Mouse (Mus musculus) right cerebral cortex, adult 2 months (tissue): Measurements from ENCODE around the gene Cacna1b.

Experiments used
- DNase-seq, 2 experiments: peaks; one replicate each; pipeline ENCODE4 v3.0.0; 2021 to 2022; ENCODE audit warnings: low spot score in 2 of 2

Cacna1b gene

DNA sequence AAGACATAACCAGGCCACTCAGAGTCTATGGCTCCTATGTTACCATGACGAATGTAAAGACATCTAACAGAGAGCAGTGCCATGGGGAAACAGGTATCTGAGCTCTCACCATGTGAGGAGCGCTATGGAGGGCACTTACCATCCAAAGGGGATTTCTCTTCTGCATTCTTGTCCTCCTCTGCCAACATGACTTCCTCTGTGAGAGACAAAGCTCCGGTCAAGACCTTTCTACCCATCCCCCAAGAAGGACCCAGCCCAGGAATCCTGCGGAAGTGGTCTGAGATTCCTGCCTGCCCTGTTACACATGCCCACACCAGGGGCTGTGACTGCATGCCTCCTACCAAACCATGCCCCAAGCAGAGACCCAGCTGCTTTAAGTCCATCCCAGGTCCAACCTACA is 44.0 kb downstream of the Cacna1b start:
- no peak for DNase-seq

DNA sequence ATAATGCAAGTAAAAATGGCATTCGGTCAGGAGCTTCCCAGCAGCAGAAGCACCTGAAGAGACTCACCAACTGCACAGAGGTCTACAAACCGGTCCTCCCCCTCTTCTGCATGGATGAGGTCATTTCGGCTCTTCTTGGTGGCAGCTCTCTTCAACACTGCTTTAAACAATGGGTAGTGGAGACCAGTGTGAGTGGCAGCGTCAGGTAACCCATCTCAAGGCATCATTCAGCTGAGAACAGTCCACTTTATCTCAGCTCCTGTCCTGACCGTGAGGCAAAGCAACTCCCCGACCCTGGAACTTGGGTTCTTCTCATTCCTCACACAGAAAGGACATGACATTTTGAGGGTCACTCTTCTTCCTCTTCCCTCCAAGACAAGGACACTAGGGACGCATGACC is 45.0 kb downstream of the Cacna1b start:
- no peak for DNase-seq

DNA sequence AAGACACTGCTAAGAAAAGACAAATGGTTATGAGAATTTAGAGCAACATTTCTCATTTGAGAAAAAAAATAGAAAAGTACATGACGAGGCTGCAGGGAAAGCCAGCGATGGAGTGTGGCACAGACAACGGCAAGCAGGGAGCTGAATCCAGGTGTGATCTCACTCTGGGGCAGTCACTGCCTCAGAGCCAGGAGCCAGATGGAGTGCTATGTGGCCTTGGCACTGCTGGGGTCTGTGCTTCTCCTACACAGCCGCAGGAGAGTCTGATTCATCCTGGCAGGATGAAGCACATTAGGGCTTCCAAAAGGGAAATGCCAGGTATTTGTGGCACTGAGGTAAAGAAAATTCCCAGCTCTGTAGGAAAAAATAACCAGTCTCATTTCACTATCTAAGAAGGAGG is 45.5 kb downstream of the Cacna1b start:
- peak; percentile 68 to 69 for DNase-seq

GRCm38 (mm10) chr2:24705929-24706328 is 57.0 kb downstream of the Cacna1b start:
- DNase-seq = no peak

- no peak for DNase-seq
Observed at GRCm38 (mm10) chr2:24702208-24702957, 60.6 kb downstream of the Cacna1b start.

- DNase-seq = no peak
Observed at GRCm38 (mm10) chr2:24697281-24697980, 65.5 kb downstream of the Cacna1b start.

DNA sequence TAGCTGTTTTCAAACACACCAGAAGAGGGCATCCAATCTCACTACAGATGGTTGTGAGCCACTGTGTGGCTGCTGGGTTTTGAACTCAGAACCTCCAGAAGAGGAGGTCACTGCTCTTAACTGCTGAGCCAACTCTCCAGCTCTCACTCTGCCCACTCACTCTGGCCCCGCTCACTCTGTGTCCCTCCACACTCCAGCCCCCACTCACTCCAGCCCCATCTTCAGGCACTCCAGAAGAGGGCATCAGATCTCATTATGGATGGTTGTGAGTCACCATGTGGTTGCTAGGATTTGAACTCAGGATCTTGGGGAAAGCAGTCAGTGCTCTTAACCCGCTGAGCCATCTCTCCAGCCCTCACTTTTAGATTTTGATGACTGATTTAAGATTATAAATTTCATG is 70.6 kb downstream of the Cacna1b start:
- DNase-seq = no peak

DNA sequence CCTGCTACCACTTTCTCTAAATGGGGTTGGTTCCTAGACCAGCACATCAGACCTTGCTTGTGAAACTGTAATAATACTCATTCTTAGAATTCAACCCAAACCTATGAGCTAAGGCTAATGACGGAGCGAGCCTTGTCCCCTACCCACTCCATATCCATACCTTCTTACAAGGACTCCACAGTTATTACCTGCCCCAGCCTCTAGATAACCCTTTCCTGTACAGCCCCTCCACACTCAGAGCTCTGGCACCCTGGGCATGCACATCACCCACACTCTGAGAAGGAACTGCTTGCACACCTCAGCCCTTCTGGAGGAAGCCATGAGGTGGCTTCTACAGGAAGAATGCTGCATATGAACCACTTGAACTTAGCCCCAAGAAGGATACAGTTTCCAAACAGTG is 72.6 kb downstream of the Cacna1b start:
- no peak for DNase-seq

DNA sequence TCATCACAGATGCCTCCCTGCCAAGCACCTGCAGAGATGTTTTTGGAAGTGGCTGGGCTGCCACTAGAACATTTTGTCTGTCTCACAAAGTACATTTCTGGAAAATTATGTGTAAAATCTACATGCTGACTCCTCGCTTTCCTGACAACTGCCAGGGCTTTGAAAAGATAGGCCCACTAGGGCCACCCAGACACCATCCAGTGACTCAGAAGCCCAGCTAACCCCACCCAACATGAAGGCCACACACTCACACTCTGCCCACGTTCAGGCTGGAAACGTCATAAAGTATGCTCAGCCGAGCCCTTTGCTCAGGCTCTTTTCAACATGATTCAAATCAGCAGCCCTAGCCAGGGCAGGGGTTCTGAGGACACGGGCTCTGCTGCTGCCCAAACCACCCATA is 77.6 kb downstream of the Cacna1b start:
- DNase-seq = peak in 1 of 2 experiments; percentile 61

GRCm38 (mm10) chr2:24684796-24685195 is 78.2 kb downstream of the Cacna1b start:
- DNase-seq = no peak

DNA sequence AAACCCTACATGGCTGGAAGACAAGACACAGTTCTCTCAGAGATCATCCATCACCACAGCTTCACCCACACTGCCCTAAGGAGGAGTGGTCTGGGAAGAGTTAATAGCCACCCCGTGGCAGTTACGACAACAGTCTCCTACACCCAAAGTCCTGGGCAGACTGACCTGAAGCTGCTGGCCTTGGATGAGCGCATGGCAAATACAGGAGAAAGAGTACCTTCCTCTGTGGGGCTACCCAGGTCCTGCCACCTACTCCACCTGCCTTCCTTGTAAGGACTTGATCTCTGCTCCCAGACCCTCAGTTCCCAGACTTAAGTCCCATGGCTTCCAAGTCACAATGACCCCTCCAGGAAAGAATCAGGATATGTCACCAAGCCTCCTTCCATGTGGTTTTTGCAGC is 79.7 kb downstream of the Cacna1b start:
- no peak for DNase-seq

- DNase-seq = no peak
Observed at GRCm38 (mm10) chr2:24680731-24681130, 82.2 kb downstream of the Cacna1b start.

DNA sequence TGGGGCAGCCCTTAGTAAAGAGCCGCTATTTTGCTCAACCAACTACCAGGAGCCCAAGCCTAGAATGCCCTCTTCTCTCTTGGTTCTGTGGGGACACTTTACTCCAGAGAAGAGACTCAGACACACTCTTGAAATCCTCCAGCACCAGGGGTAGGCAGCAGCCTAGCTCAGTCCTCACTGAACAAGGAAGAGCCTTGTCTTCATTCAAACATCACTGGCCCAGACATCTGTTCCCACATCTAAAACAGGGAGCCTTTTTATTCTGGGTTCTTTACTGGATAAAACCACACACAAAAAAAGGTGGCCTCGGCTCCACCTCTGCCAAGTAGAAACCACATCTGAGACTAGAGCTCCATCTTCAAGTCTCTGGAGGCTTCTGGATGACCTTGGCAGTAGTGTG is 82.8 kb downstream of the Cacna1b start:
- DNase-seq = no peak

DNA sequence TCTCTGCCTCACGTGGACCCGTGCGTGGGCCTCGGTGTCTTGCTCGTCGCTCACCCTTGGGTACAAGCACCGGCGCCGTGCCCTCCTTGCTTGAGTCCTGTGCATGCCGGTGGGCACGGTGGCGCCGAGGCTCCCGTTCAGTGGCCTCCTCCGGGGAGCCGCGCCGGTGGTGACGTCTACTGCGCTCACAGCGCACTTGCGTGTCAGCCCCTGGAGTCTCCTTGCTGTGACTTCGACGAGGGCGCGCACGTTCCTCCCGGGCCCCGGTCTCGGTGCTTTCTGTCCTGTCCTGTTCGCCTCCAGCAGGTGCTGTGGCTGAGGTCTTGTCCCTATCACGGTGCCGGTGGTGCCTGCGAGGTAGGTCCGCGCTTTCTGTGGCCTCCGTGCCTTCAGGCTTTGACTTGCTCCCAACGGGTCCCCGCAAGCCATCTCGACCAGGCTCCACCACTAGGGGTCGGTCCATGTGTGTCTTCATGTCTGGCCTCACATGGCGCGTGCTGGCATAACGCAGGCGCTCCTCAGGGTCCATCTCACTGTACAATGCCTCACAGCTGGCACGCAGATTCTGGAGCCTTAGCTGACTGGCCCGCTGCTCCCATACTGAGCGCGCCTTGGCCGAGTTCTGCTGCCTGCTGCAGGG is 83.8 kb downstream of the Cacna1b start:
- peak; percentile 58 for DNase-seq

GRCm38 (mm10) chr2:24678538-24678937 is 84.4 kb downstream of the Cacna1b start:
- no peak for DNase-seq

- no peak for DNase-seq
Observed at GRCm38 (mm10) chr2:24678110-24678509, 84.8 kb downstream of the Cacna1b start.

DNA sequence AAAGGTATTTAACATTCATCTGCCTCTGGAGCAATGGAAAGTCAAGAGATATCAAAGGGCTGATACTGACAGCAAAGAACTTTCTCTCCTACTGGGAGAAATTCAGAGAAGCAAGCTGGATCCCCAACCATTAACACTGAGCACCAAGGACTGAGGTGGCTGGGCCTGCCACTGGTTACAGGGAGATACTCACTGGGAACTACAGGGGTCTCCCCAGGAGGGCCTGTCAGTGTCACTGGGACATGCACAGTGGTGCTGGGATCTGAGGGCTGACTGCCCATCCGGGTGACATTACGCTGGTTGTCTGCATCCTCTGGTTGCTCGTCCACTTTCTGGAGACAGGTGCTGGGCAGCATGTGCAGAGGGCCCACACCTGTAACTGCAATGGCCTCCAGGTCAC is 85.3 kb downstream of the Cacna1b start:
- no peak for DNase-seq

DNA sequence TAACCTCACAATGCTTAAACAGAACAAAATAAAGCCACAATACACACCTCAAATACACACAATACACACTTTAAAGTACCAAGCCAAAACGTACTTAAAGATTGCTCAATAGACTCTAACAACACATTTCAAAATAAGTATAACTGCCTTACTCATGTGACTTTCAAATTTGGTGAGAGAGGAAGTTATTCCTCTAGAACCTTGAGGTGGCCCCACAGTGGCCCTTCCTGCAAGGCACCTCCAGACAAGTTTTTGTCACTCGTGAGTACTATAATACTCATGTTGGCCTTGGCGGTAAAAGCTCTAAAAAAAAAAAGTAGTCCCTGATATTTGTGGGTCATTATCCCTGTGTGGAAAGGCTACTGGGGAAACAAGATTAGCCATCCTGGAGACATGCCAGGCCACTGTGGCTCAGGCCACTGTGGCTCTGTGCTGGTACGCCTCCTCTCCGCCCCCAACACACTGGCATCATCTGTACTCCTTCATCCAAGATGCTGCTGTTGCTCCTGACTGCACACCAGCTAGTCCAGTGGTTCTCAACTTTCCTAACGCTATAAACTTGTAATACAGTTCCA is 88.4 kb downstream of the Cacna1b start:
- DNase-seq = no peak

GRCm38 (mm10) chr2:24668598-24668997 is 94.4 kb downstream of the Cacna1b start:
- peak in 1 of 2 experiments; percentile 26 for DNase-seq

DNA sequence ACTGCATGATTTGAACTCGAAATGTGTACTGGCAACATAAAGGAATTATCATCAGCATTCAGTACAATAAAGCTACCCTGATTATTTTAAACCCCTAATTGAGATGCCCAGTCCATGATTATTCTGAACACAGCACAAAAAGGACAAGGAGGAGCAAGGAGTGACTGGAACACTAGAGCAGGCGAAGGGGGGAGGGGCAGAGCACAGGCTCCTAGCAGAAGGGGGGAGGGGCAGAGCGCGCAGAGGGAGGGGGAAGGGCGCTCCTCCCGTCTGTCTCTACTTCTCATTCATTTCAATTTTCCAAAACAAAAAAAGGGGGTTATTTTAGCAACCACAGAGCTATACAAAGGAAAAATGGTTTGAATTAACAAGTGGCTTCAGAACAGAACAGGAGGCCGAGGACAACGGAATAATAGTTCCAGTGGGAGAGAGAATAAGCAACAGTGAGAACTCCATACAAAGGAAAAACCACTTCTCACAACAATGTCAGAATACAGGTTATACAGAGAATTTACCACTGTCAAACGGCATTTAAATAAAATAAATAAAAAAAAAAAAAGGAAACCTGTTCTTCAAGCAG is 98.2 kb downstream of the Cacna1b start:
- no peak for DNase-seq

GRCm38 (mm10) chr2:24659150-24659775 is 103.7 kb downstream of the Cacna1b start:
- DNase-seq = peak in 1 of 2 experiments; percentile 18

GRCm38 (mm10) chr2:24648503-24648902 is 114.4 kb downstream of the Cacna1b start:
- DNase-seq = no peak
